Mouse (Mus musculus) CH12.LX (cell line): Measurements from ENCODE around the gene Pradc1. TPM values are rescaled to one million over a fixed set of nuclear protein-coding genes. Genes with fewer than 3 reads are reported as not detected.

Experiments used
- DNase-seq: peaks from one replicate; pipeline ENCODE4 v3.0.0-alpha.2; 2013; ENCODE audit errors: extremely low read depth
- H3K27ac ChIP-seq: 2 replicates; pipeline ENCODE4 v1.5.1; 2012; ENCODE audit warnings: low read depth, mild to moderate bottlenecking, control low read depth, moderate library complexity; ENCODE audit not compliant: insufficient read depth
- H3K27me3 ChIP-seq: replicated peaks from 2 replicates; pipeline ENCODE3; 2012; ENCODE audit warnings: inconsistent platforms
- H3K36me3 ChIP-seq, 2 experiments: replicated peaks in 1 of 2; 2 replicates each; pipeline versions ENCODE3 to v1.6.1; 2012; ENCODE audit warnings: inconsistent platforms in 1 of 2, low read length in 1 of 2, mild to moderate bottlenecking in 1 of 2, mixed read lengths in 1 of 2, moderate library complexity in 1 of 2; ENCODE audit not compliant: control insufficient read depth in 1 of 2, insufficient read depth in 1 of 2
- H3K4me1 ChIP-seq, 2 experiments: 2 replicates each; pipeline ENCODE4 v1.6.1; 2012; ENCODE audit warnings: inconsistent platforms in 1 of 2, moderate library complexity in 1 of 2; ENCODE audit not compliant: insufficient read depth in 2 of 2, control insufficient read depth in 1 of 2
- H3K4me2 ChIP-seq: 2 replicates; pipeline ENCODE4 v1.6.1; 2012; ENCODE audit warnings: low read depth, mild to moderate bottlenecking, control low read depth; ENCODE audit not compliant: poor library complexity, insufficient read depth, severe bottlenecking
- H3K4me3 ChIP-seq, 3 experiments: fragments of 150-350 bp in 1 of 3; sonication (generic) in 1 of 3; replicated peaks in 1 of 3; 2 replicates each; pipeline versions ENCODE3 to v1.5.1; 2011 to 2012; ENCODE audit warnings: low read depth in 2 of 3, low read length in 2 of 3, mild to moderate bottlenecking in 2 of 3, moderate library complexity in 2 of 3, control low read depth in 1 of 3, improper control_type of control experiment in 1 of 3, inconsistent platforms in 1 of 3, mixed read lengths in 1 of 3; ENCODE audit not compliant: poor library complexity in 1 of 3
- H3K79me2 ChIP-seq: replicated peaks from 2 replicates; pipeline ENCODE4 v1.6.1; 2012; ENCODE audit warnings: mild to moderate bottlenecking, moderate library complexity; ENCODE audit not compliant: control insufficient read depth, poor library complexity, insufficient read depth, severe bottlenecking; ENCODE audit errors: extremely low read depth
- H3K9ac ChIP-seq: 2 replicates; pipeline ENCODE4 v1.6.1; 2012; ENCODE audit warnings: low read depth, mild to moderate bottlenecking, control low read depth, moderate library complexity; ENCODE audit not compliant: insufficient read depth
- H3K9me3 ChIP-seq: replicated peaks from 2 replicates; pipeline ENCODE3; 2012; ENCODE audit warnings: low read length, inconsistent platforms, mixed read lengths
- ELF1 ChIP-seq: IDR thresholded peaks from 2 replicates; pipeline ENCODE4 v1.6.1; 2014; ENCODE audit warnings: low read depth, mild to moderate bottlenecking, inconsistent platforms, low read length, improper control_type of control experiment
- KAT2A ChIP-seq: IDR thresholded peaks from 2 replicates; pipeline ENCODE4 v1.6.1; 2012; ENCODE audit warnings: low read length, improper control_type of control experiment, inconsistent platforms; ENCODE audit not compliant: insufficient replicate concordance
- MAFK ChIP-seq: IDR thresholded peaks from 2 replicates; pipeline ENCODE4 v1.6.1; 2011; ENCODE audit warnings: low read length, improper control_type of control experiment; ENCODE audit not compliant: insufficient replicate concordance
- MAZ ChIP-seq: IDR thresholded peaks from 2 replicates; pipeline ENCODE4 v1.6.1; 2012; ENCODE audit warnings: low read depth, mild to moderate bottlenecking, inconsistent platforms, low read length, improper control_type of control experiment, moderate library complexity
- MEF2A ChIP-seq: IDR thresholded peaks from 2 replicates; pipeline ENCODE4 v1.6.1; 2014; ENCODE audit warnings: low read depth, mild to moderate bottlenecking, inconsistent platforms, low read length, improper control_type of control experiment, borderline replicate concordance
- NRF1 ChIP-seq: IDR thresholded peaks from 2 replicates; pipeline ENCODE4 v1.6.1; 2014; ENCODE audit warnings: low read depth, mild to moderate bottlenecking, inconsistent platforms, low read length, improper control_type of control experiment, moderate library complexity
- PAX5 ChIP-seq: IDR thresholded peaks from 2 replicates; pipeline ENCODE4 v1.6.1; 2012; ENCODE audit warnings: low read length, inconsistent platforms, mixed read lengths
- POLR2AphosphoS2 ChIP-seq: IDR thresholded peaks from 2 replicates; pipeline ENCODE4 v1.6.1; 2011; ENCODE audit warnings: low read depth, low read length, improper control_type of control experiment
- SIN3A ChIP-seq: IDR thresholded peaks from 2 replicates; pipeline ENCODE4 v1.6.1; 2012; ENCODE audit warnings: low read length, improper control_type of control experiment, inconsistent platforms
- SMC3 ChIP-seq: IDR thresholded peaks from 2 replicates; pipeline ENCODE4 v1.6.1; 2011; ENCODE audit warnings: low read depth, low read length, improper control_type of control experiment
- TCF12 ChIP-seq: IDR thresholded peaks from 2 replicates; pipeline ENCODE4 v1.6.1; 2014; ENCODE audit warnings: low read depth, mild to moderate bottlenecking, inconsistent platforms, low read length, improper control_type of control experiment
- UBTF ChIP-seq: IDR thresholded peaks from 2 replicates; pipeline ENCODE4 v1.6.1; 2012; ENCODE audit warnings: low read depth, mild to moderate bottlenecking, inconsistent platforms, low read length, improper control_type of control experiment, moderate library complexity
- ZC3H11A ChIP-seq: IDR thresholded peaks from 2 replicates; pipeline ENCODE4 v1.6.1; 2012; ENCODE audit warnings: low read depth, mild to moderate bottlenecking, inconsistent platforms, low read length, improper control_type of control experiment
- ZMIZ1 ChIP-seq: IDR thresholded peaks from 2 replicates; pipeline ENCODE4 v1.6.1; 2012; ENCODE audit warnings: low read depth, mild to moderate bottlenecking, inconsistent platforms, low read length, improper control_type of control experiment
- ZNF384 ChIP-seq: IDR thresholded peaks from 2 replicates; pipeline ENCODE4 v1.6.1; 2012; ENCODE audit warnings: low read depth, low read length, improper control_type of control experiment, inconsistent platforms
- dilution Hi-C: fragments of 300-500 bp; cut with MboI; formaldehyde crosslinking; loops from 2 replicates; pipeline ENCODE4 v1.14.3; 2020; ENCODE audit warnings: low sequenced_read_pairs; ENCODE audit not compliant: extremely low pct_unique_long_range_greater_than_20kb, extremely low pct_ligation_motif_present
- in situ Hi-C: fragments of 300-500 bp; cut with MboI; formaldehyde crosslinking; loops from 3 replicates; pipeline ENCODE4 v1.14.3; 2019; ENCODE audit warnings: low sequenced_read_pairs, low pct_ligation_motif_present, low pct_unique_long_range_greater_than_20kb, mixed read lengths
- polyA plus RNA-seq: library from polyadenylated mRNA; unstranded; fragments of >175 nt; gene quantifications from 2 replicates; pipeline ENCODE4 v1.2.1, GENCODE M21; 2012; ENCODE audit warnings: low read depth; ENCODE audit not compliant: insufficient read length
- total RNA-seq, 2 experiments: library from RNA; depleted of rRNA; stranded (reverse); fragments of 300-350 nt in 1 of 2; fragments of >200 nt in 1 of 2; gene quantifications; 2 replicates each; pipeline ENCODE4 v1.2.3; 2012 to 2014

Pradc1 gene
- total and polyA plus RNA-seq, 3 experiments = 11.0 to 18.8 (median 16.3) TPM

- no peak for DNase-seq
- Histone ChIP-seq H3K9ac (no peak overlapping the region), H3K4me3 (no peak overlapping the region), H3K4me2 (no peak overlapping the region), H3K36me3 (no peaks in the 10 kb centered on the region), H3K9me3 (no peaks in the 10 kb centered on the region), H3K27me3 (peaks cover 42% of the 10 kb centered on the region), H3K27ac (no peak overlapping the region), H3K79me2 (no peaks in the 10 kb centered on the region), H3K4me1 (peaks cover 0 to 2% of the 10 kb centered on the region in 2 experiments; a peak in 1 of 4 replicates)
- TF ChIP-seq MAZ (no peak), POLR2AphosphoS2 (no peak)
- dilution Hi-C loops = no loop called here
- in situ Hi-C loops = no loop called here
Observed at GRCm38 (mm10) chr6:85490252-85490651, 38.5 kb upstream of the Pradc1 start.

GRCm38 (mm10) chr6:85489717-85490116 is 37.9 kb upstream of the Pradc1 start:
- Histone ChIP-seq H3K4me1 (peaks cover 0 to 2% of the 10 kb centered on the region in 2 experiments; a peak in 1 of 4 replicates), H3K4me3 (no peak overlapping the region), H3K36me3 (no peaks in the 10 kb centered on the region), H3K27ac (no peak overlapping the region), H3K4me2 (no peak overlapping the region), H3K9me3 (no peaks in the 10 kb centered on the region), H3K9ac (no peak overlapping the region), H3K27me3 (peaks cover 38% of the 10 kb centered on the region), H3K79me2 (no peaks in the 10 kb centered on the region)
- dilution Hi-C loops (no loop called here), in situ Hi-C loops (no loop called here)
- DNase-seq = no peak
- no peak for TF ChIP-seq KAT2A
- no peak for TF ChIP-seq ZMIZ1
- TF ChIP-seq MAZ = no peak
- no peak for TF ChIP-seq NRF1
- no peak for TF ChIP-seq UBTF
- no peak for TF ChIP-seq MAFK

GRCm38 (mm10) chr6:85488510-85488909 is 36.7 kb upstream of the Pradc1 start:
- dilution Hi-C loops = no loop called here
- Histone ChIP-seq H3K27ac (no peak overlapping the region), H3K4me3 (no peak overlapping the region), H3K79me2 (no peaks in the 10 kb centered on the region), H3K9me3 (peaks cover 6% of the 10 kb centered on the region), H3K4me2 (no peak overlapping the region), H3K36me3 (no peaks in the 10 kb centered on the region), H3K27me3 (peaks cover 30% of the 10 kb centered on the region), H3K9ac (no peak overlapping the region), H3K4me1 (peaks cover 0 to 2% of the 10 kb centered on the region in 2 experiments; a peak in 1 of 4 replicates)
- no peak for TF ChIP-seq ZC3H11A
- TF ChIP-seq PAX5 = no peak
- TF ChIP-seq SIN3A = no peak
- TF ChIP-seq ZNF384 = no peak
- TF ChIP-seq TCF12 = no peak
- TF ChIP-seq SMC3 = no peak
- TF ChIP-seq UBTF = no peak
- TF ChIP-seq MEF2A = no peak
- no peak for TF ChIP-seq ELF1
- DNase-seq = no peak
- in situ Hi-C loops = no loop called here
